In genomic region chr7:27591266-27592216, GRCm38 (mm10) we compare ENCODE assay signal across 8 mouse cellular contexts. TPM values are rescaled to one million over a fixed set of nuclear protein-coding genes. Genes with fewer than 3 reads are reported as not detected.
DNase-seq lines count a peak whose midpoint lies in the region; ATAC-seq and TF ChIP-seq lines count a peak whose summit lies in the region.

Gene Akt2, plus strand, starts transcription at chr7:27591552.

- H3K36me3 ChIP-seq in G1E (replicated peaks), result peaks cover 49% of the 10 kb centered on the region
- H3K36me3 ChIP-seq in forebrain, embryonic 15.5 days, result no peaks in the 10 kb centered on the region
- H3K36me3 ChIP-seq in lung, embryonic 15.5 days, result peaks cover 5% of the 10 kb centered on the region; the same call in 1 of the 2 replicates

- ATAC-seq in G1E (ENCODE audit: extremely low read depth, insufficient number of reproducible peaks, low FRiP score, poor library complexity, severe bottlenecking), result peak; percentile 87
- ATAC-seq in forebrain, embryonic 15.5 days (replicated peaks), result peak; percentile 96
- ATAC-seq in lung, embryonic 15.5 days (ENCODE audit: borderline replicate concordance, extremely low read depth, low FRiP score, low TSS enrichment), result peak; percentile 94

- H3K9ac ChIP-seq in forebrain, embryonic 15.5 days (replicated peaks), result peak within 1 kb of the TSS; percentile 91
- peak within 1 kb of the TSS; percentile 84 for H3K9ac ChIP-seq in lung, embryonic 15.5 days

- H3K4me2 ChIP-seq in forebrain, embryonic 15.5 days (replicated peaks), result peak within 1 kb of the TSS; percentile 74
- H3K4me2 ChIP-seq in lung, embryonic 15.5 days, result peak within 1 kb of the TSS; percentile 67

- no peaks in the 10 kb centered on the region for H3K9me3 ChIP-seq in G1E (replicated peaks)
- no peaks in the 10 kb centered on the region for H3K9me3 ChIP-seq in forebrain, embryonic 15.5 days
- H3K9me3 ChIP-seq in lung, embryonic 15.5 days, result no peaks in the 10 kb centered on the region

- no peak for TF ChIP-seq CTCF in G1E (IDR thresholded peaks at IDR 0.05; ENCODE audit: low read depth, low read length)
- TF ChIP-seq CTCF in layer of hippocampus, adult 2 months (conservative IDR thresholded peaks at IDR 0.05), result peak; percentile 42

- peak; percentile 86 for DNase-seq in G1E (ENCODE audit: low spot score)
- peak; percentile 98 for DNase-seq in cerebellum, adult 11-12 months
- peak; percentile 88 for DNase-seq in heart, postnatal 25 days (ENCODE audit: low spot score)
- DNase-seq in layer of hippocampus, adult 2 months (ENCODE audit: low spot score in 2 of 2), result peak; percentile 92 to 97
- DNase-seq in ovary, adult 18-20 months (ENCODE audit: low spot score), result peak; percentile 93
- peak; percentile 96 for DNase-seq in thymus, postnatal 0 days (ENCODE audit: low spot score)

- intact Hi-C loops in heart, postnatal 25 days (cut with DNase I), result no loop called here

- peak within 1 kb of the TSS; percentile 83 for H3K4me3 ChIP-seq in G1E (ENCODE audit: low read depth, low read length)
- peak within 1 kb of the TSS; percentile 72 for H3K4me3 ChIP-seq in forebrain, embryonic 15.5 days
- H3K4me3 ChIP-seq in layer of hippocampus, adult 2 months, result peak within 1 kb of the TSS; percentile 67
- peak within 1 kb of the TSS; percentile 68 for H3K4me3 ChIP-seq in lung, embryonic 15.5 days

- H3K4me1 ChIP-seq in G1E (ENCODE audit: insufficient read depth, low read depth, low read length), result peaks cover 56% of the 10 kb centered on the region
- peaks cover 16% of the 10 kb centered on the region for H3K4me1 ChIP-seq in forebrain, embryonic 15.5 days
- peaks cover 29% of the 10 kb centered on the region for H3K4me1 ChIP-seq in lung, embryonic 15.5 days

- H3K27ac ChIP-seq in forebrain, embryonic 15.5 days (replicated peaks), result peak within 1 kb of the TSS; percentile 99
- peak within 1 kb of the TSS; percentile 100 for H3K27ac ChIP-seq in layer of hippocampus, adult 2 months
- H3K27ac ChIP-seq in lung, embryonic 15.5 days, result peak within 1 kb of the TSS; percentile 99

- no peaks in the 10 kb centered on the region for H3K27me3 ChIP-seq in G1E (ENCODE audit: insufficient read depth, low read length)
- no peaks in the 10 kb centered on the region for H3K27me3 ChIP-seq in forebrain, embryonic 15.5 days
- H3K27me3 ChIP-seq in lung, embryonic 15.5 days, result no peaks in the 10 kb centered on the region

- WGBS in forebrain, embryonic 15.5 days, result under 1% methylated on average over 62 of the region's 71 CpGs
- WGBS in lung, embryonic 15.5 days, result 0% methylated on average over 62 of the region's 71 CpGs

RNA-seq across cellular contexts. Expression of gene Akt2, which starts in this region (rescaled TPM):
- total RNA-seq in G1E (2014; fragmentation: Nextera tagmentation) (69.0 and 84.8 TPM in 2 replicates), G1E (2017) (41.7 and 42.1 TPM in 2 replicates)
- polyA plus RNA-seq in G1E (2012), result 46.0 and 52.4 TPM in 2 replicates
- polyA plus RNA-seq in forebrain, embryonic 15.5 days (2015; fragmentation: Nextera tagmentation; extraction: Ambion mirVana), result 94.2 and 97.1 TPM in 2 replicates
- 100 to 1,000 TPM; 166 to 177 TPM for total RNA-seq in heart, postnatal 25 days (2021)
- total RNA-seq in layer of hippocampus, adult 2 months (2021), result 10 to 100 TPM; 87.0 to 99.1 TPM
- 89.6 and 98.5 TPM in 2 replicates for polyA plus RNA-seq in lung, embryonic 15.5 days (2015; fragmentation: Nextera tagmentation; extraction: Ambion mirVana)
- polyA plus RNA-seq in thymus, postnatal 0 days (2015; fragmentation: Nextera tagmentation; extraction: Ambion mirVana), result 73.2 and 75.3 TPM in 2 replicates

Comparison
In these comparisons a context has a peak if more than half of its experiments do, and no peak if none do; other contexts are left out.
1. Peak in every context shown above with its lines: DNase-seq, ATAC-seq, H3K4me3 ChIP-seq and H3K27ac ChIP-seq.